Mouse (Mus musculus): ENCODE data around the gene Gnaz.
"Not testable (repeated sequence)": the region's sequence is repeated elsewhere in the genome, so short reads cannot be mapped to it uniquely, and the experiment has no call there.

Gnaz gene

GRCm38 (mm10) chr10:75030234-75030633 lies 63.3 kb downstream of the Gnaz start:
- no peak for DNase-seq (ENCODE audit: low spot score in 2 of 2)

- no peak for DNase-seq (ENCODE audit: low spot score in 2 of 2)
These were observed 64.6 kb downstream of the Gnaz start for GRCm38 (mm10) chr10:75031345-75032114.

GRCm38 (mm10) chr10:75032395-75032794 lies 65.4 kb downstream of the Gnaz start, which contains the start of gene Rsph14:
Gene Rsph14, minus strand, starts transcription at chr10:75032586.
- peak in 1 of 2 experiments; percentile 61 for DNase-seq (ENCODE audit: low spot score in 2 of 2)

GRCm38 (mm10) chr10:75036883-75037379 lies 70.0 kb downstream of the Gnaz start, which contains the start of gene Rab36:
Gene Rab36, plus strand, starts transcription at chr10:75037058.
- peak; percentile 95 to 97 for DNase-seq (ENCODE audit: low spot score in 2 of 2)

GRCm38 (mm10) chr10:75042060-75042459 lies 75.1 kb downstream of the Gnaz start:
- not testable (repeated sequence) for DNase-seq (ENCODE audit: low spot score in 2 of 2)

- no peak for DNase-seq (ENCODE audit: low spot score in 2 of 2)
These were observed 77.5 kb downstream of the Gnaz start for GRCm38 (mm10) chr10:75044459-75044858.

GRCm38 (mm10) chr10:75045831-75046230 lies 78.9 kb downstream of the Gnaz start:
- no peak for DNase-seq (ENCODE audit: low spot score in 2 of 2)

GRCm38 (mm10) chr10:75048711-75049110 lies 81.7 kb downstream of the Gnaz start:
- no peak for DNase-seq (ENCODE audit: low spot score in 2 of 2)

- no peak for DNase-seq (ENCODE audit: low spot score in 2 of 2)
These were observed 84.5 kb downstream of the Gnaz start for GRCm38 (mm10) chr10:75051364-75052074.

GRCm38 (mm10) chr10:75052902-75053301 lies 85.9 kb downstream of the Gnaz start:
- DNase-seq (ENCODE audit: low spot score in 2 of 2): no peak

GRCm38 (mm10) chr10:75053655-75054054 lies 86.7 kb downstream of the Gnaz start:
- no peak for DNase-seq (ENCODE audit: low spot score in 2 of 2)

- DNase-seq (ENCODE audit: low spot score in 2 of 2): peak in 1 of 2 experiments; percentile 64
These were observed 87.1 kb downstream of the Gnaz start for GRCm38 (mm10) chr10:75054125-75054524.

- no peak for DNase-seq (ENCODE audit: low spot score in 2 of 2)
These were observed 88.7 kb downstream of the Gnaz start for GRCm38 (mm10) chr10:75055672-75056071.

- DNase-seq (ENCODE audit: low spot score in 2 of 2): no peak
These were observed 89.3 kb downstream of the Gnaz start for GRCm38 (mm10) chr10:75056255-75056654.

- no peak for DNase-seq (ENCODE audit: low spot score in 2 of 2)
These were observed 91.4 kb downstream of the Gnaz start for GRCm38 (mm10) chr10:75058336-75058735.

- no peak for DNase-seq (ENCODE audit: low spot score in 2 of 2)
These were observed 91.9 kb downstream of the Gnaz start for GRCm38 (mm10) chr10:75058761-75059395.

GRCm38 (mm10) chr10:75059396-75059795 lies 92.4 kb downstream of the Gnaz start:
- DNase-seq (ENCODE audit: low spot score in 2 of 2): peak in 1 of 2 experiments; percentile 61

- peak; percentile 66 to 77 for DNase-seq (ENCODE audit: low spot score in 2 of 2)
These were observed 93.4 kb downstream of the Gnaz start, which contains the start of gene Bcr for GRCm38 (mm10) chr10:75060217-75060842. Gene Bcr, plus strand, starts transcription at chr10:75060592.

- DNase-seq (ENCODE audit: low spot score in 2 of 2): peak in 1 of 2 experiments; percentile 59
These were observed 93.9 kb downstream of the Gnaz start for GRCm38 (mm10) chr10:75060843-75061235.

- DNase-seq (ENCODE audit: low spot score in 2 of 2): peak in 1 of 2 experiments; percentile 59
These were observed 94.6 kb downstream of the Gnaz start for GRCm38 (mm10) chr10:75061341-75062188.

GRCm38 (mm10) chr10:75062189-75062561 lies 95.2 kb downstream of the Gnaz start:
- no peak for DNase-seq (ENCODE audit: low spot score in 2 of 2)
